In the genomic region with DNA sequence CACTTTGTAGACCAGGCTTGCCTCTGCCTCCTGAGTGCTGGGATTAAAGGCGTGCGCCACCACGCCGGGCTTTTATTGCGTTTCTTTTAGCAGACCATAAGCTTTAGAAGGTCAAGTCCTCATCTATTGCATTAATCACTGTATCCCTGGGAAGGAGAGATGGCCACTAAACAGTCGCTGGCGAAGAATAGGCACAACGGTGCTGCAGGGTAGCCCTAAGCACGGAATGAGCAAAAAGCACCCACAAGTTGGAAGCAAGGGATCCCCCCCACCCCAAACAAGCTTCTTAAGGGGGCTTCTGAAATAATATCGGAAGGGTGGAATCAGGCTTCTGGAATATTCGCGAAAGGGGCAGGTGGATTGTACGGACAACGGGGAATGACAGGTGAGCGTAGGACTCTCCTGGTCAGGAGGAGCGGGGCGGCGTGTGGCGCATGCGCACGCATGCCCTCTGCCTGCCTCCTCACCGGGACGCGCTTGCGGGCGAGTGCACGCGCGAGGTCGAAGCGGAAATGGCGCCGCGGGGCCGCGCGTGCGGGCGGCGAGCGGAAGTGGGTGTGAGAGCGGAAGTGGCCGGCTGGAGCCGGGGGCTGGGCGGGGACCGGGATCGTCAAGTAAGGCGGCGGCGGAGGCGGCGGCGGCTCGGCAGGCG, we compare ENCODE assay signal across 8 mouse cellular contexts. TPM values are rescaled to one million over a fixed set of nuclear protein-coding genes. Genes with fewer than 3 reads are reported as not detected.
DNase-seq lines count a peak whose midpoint lies in the region; ATAC-seq and TF ChIP-seq lines count a peak whose summit lies in the region.

A gene (plus strand): TSS at position 147 of the 652 bp plus-strand sequence.

- no peaks in the 10 kb centered on the region for H3K27me3 ChIP-seq in CH12.LX (replicated peaks)
- no peaks in the 10 kb centered on the region for H3K27me3 ChIP-seq in forebrain, embryonic 11.5 days (ENCODE audit: control insufficient read depth, insufficient read depth, low read length)
- H3K27me3 ChIP-seq in heart, embryonic 16.5 days (ENCODE audit: control insufficient read depth, insufficient read depth, low read length), result no peaks in the 10 kb centered on the region
- no peaks in the 10 kb centered on the region for H3K27me3 ChIP-seq in liver, embryonic 15.5 days
- no peaks in the 10 kb centered on the region for H3K27me3 ChIP-seq in neural tube, embryonic 12.5 days (replicated peaks)

- H3K4me3 ChIP-seq in CH12.LX (replicated peaks in 1 of 3; ENCODE audit: low read depth in 2 of 3, low read length in 2 of 3, poor library complexity in 1 of 3), result peak within 1 kb of the TSS; percentile 63 to 97 (median 94)
- peak within 1 kb of the TSS; percentile 85 for H3K4me3 ChIP-seq in forebrain, embryonic 11.5 days (ENCODE audit: low read depth, low read length)
- H3K4me3 ChIP-seq in heart, embryonic 16.5 days (ENCODE audit: low read length), result peak within 1 kb of the TSS; percentile 67
- H3K4me3 ChIP-seq in liver, embryonic 15.5 days (replicated peaks), result peak within 1 kb of the TSS; percentile 92
- peak within 1 kb of the TSS; percentile 93 for H3K4me3 ChIP-seq in neural tube, embryonic 12.5 days

- TF ChIP-seq RAD21 in CH12.LX (IDR thresholded peaks at IDR 0.05; ENCODE audit: low read depth, low read length), result no peak

- peaks cover 1 to 17% of the 10 kb centered on the region in 2 experiments for H3K36me3 ChIP-seq in CH12.LX (replicated peaks in 1 of 2; ENCODE audit: control insufficient read depth in 1 of 2, insufficient read depth in 1 of 2, low read length in 1 of 2)
- H3K36me3 ChIP-seq in forebrain, embryonic 11.5 days (ENCODE audit: control insufficient read depth, insufficient read depth, low read length), result no peaks in the 10 kb centered on the region
- no peaks in the 10 kb centered on the region for H3K36me3 ChIP-seq in heart, embryonic 16.5 days (ENCODE audit: control insufficient read depth, insufficient read depth)
- no peaks in the 10 kb centered on the region for H3K36me3 ChIP-seq in liver, embryonic 15.5 days (replicated peaks)
- no peaks in the 10 kb centered on the region for H3K36me3 ChIP-seq in neural tube, embryonic 12.5 days

- peak within 1 kb of the TSS; percentile 85 for H3K4me2 ChIP-seq in CH12.LX (ENCODE audit: insufficient read depth, low read depth, poor library complexity, severe bottlenecking)
- H3K4me2 ChIP-seq in forebrain, embryonic 11.5 days (ENCODE audit: low read depth, low read length, severe bottlenecking), result peak within 1 kb of the TSS; percentile 75
- peak within 1 kb of the TSS; percentile 86 for H3K4me2 ChIP-seq in heart, embryonic 16.5 days (ENCODE audit: low read depth, low read length)
- H3K4me2 ChIP-seq in liver, embryonic 15.5 days, result peak within 1 kb of the TSS; percentile 85
- H3K4me2 ChIP-seq in neural tube, embryonic 12.5 days (replicated peaks), result peak within 1 kb of the TSS; percentile 82

- H3K9ac ChIP-seq in CH12.LX (ENCODE audit: insufficient read depth, low read depth), result peak within 1 kb of the TSS; percentile 92
- H3K9ac ChIP-seq in forebrain, embryonic 11.5 days (ENCODE audit: low read length), result peak within 1 kb of the TSS; percentile 82
- H3K9ac ChIP-seq in heart, embryonic 16.5 days (ENCODE audit: low read length), result peak within 1 kb of the TSS; percentile 88
- peak within 1 kb of the TSS; percentile 93 for H3K9ac ChIP-seq in liver, embryonic 15.5 days
- peak within 1 kb of the TSS; percentile 93 for H3K9ac ChIP-seq in neural tube, embryonic 12.5 days

- H3K79me2 ChIP-seq in CH12.LX (replicated peaks; ENCODE audit: control insufficient read depth, extremely low read depth, insufficient read depth, poor library complexity, severe bottlenecking), result peaks cover 45% of the 10 kb centered on the region

- peak; percentile 93 for ATAC-seq in forebrain, embryonic 11.5 days (replicated peaks; ENCODE audit: low FRiP score)
- peak; percentile 89 for ATAC-seq in heart, embryonic 16.5 days (replicated peaks; ENCODE audit: extremely low read depth, insufficient read depth, low FRiP score)
- ATAC-seq in liver, embryonic 15.5 days (ENCODE audit: insufficient read depth), result peak; percentile 90
- peak; percentile 93 for ATAC-seq in neural tube, embryonic 12.5 days (ENCODE audit: low FRiP score, low read depth)

- peak within 1 kb of the TSS; percentile 78 for H3K27ac ChIP-seq in CH12.LX (ENCODE audit: insufficient read depth, low read depth)
- H3K27ac ChIP-seq in forebrain, embryonic 11.5 days (ENCODE audit: low read depth, low read length), result peak within 1 kb of the TSS; percentile 79
- peak within 1 kb of the TSS; percentile 93 for H3K27ac ChIP-seq in heart, embryonic 16.5 days (ENCODE audit: low read length)
- H3K27ac ChIP-seq in liver, embryonic 15.5 days (replicated peaks), result peak within 1 kb of the TSS; percentile 96
- peak within 1 kb of the TSS; percentile 70 for H3K27ac ChIP-seq in neural tube, embryonic 12.5 days

- no peak for TF ChIP-seq CTCF in CH12.LX (conservative IDR thresholded peaks at IDR 0.05 in 1 of 2, IDR thresholded peaks at IDR 0.05 in 1 of 2; ENCODE audit: low read depth in 2 of 2, low read length in 2 of 2)

- TF ChIP-seq POLR2A in CH12.LX (IDR thresholded peaks at IDR 0.05; ENCODE audit: low read depth, low read length), result peak; percentile 89

- WGBS in forebrain, embryonic 11.5 days, result under 1% methylated on average over 55 of the region's 55 CpGs
- WGBS in heart, embryonic 16.5 days, result 2% methylated on average over 54 of the region's 55 CpGs
- WGBS in liver, embryonic 15.5 days (ENCODE audit: insufficient replicate concordance), result 5% methylated on average over 46 of the region's 55 CpGs
- 2% methylated on average over 45 of the region's 55 CpGs for WGBS in neural tube, embryonic 12.5 days

- dilution Hi-C loops in CH12.LX (cut with MboI; ENCODE audit: extremely low pct_ligation_motif_present, extremely low pct_unique_long_range_greater_than_20kb, low sequenced_read_pairs), result no loop called here

- in situ Hi-C loops in CH12.LX (cut with MboI; ENCODE audit: low pct_ligation_motif_present, low pct_unique_long_range_greater_than_20kb, low sequenced_read_pairs), result no loop called here

- DNase-seq in CH12.LX (ENCODE audit: extremely low read depth), result peak; percentile 92
- DNase-seq in c-Kit-positive CD71-positive TER-119-negative erythroid progenitor cells, embryonic 14.5 days (ENCODE audit: low read depth), result peak; percentile 92
- DNase-seq in forebrain, embryonic 11.5 days (ENCODE audit: low spot score), result peak; percentile 98
- DNase-seq in kidney, postnatal 36 days, result peak; percentile 97 to 99
- DNase-seq in telencephalon, adult 2 months (ENCODE audit: low read depth, low spot score), result peak; percentile 90

- no peaks in the 10 kb centered on the region for H3K9me3 ChIP-seq in CH12.LX (replicated peaks; ENCODE audit: low read length)
- H3K9me3 ChIP-seq in forebrain, embryonic 11.5 days (ENCODE audit: control insufficient read depth, low read length), result no peaks in the 10 kb centered on the region
- H3K9me3 ChIP-seq in heart, embryonic 16.5 days (replicated peaks; ENCODE audit: control insufficient read depth, low read length), result no peaks in the 10 kb centered on the region
- H3K9me3 ChIP-seq in liver, embryonic 15.5 days (replicated peaks), result no peaks in the 10 kb centered on the region
- H3K9me3 ChIP-seq in neural tube, embryonic 12.5 days, result no peaks in the 10 kb centered on the region

- H3K4me1 ChIP-seq in CH12.LX (ENCODE audit: control insufficient read depth in 1 of 2, insufficient read depth in 2 of 2), result peaks cover 4 to 19% of the 10 kb centered on the region in 2 experiments; a peak in 3 of 4 replicates
- 0 out of 2 replicates have a peak, but pooled peaks cover 7% of the 10 kb centered on the region for H3K4me1 ChIP-seq in forebrain, embryonic 11.5 days (replicated peaks; ENCODE audit: control insufficient read depth, insufficient read depth, low read length)
- H3K4me1 ChIP-seq in heart, embryonic 16.5 days (ENCODE audit: control insufficient read depth, insufficient read depth, low read length), result peaks cover 33% of the 10 kb centered on the region
- peaks cover 57% of the 10 kb centered on the region for H3K4me1 ChIP-seq in liver, embryonic 15.5 days (replicated peaks)
- peaks cover 32% of the 10 kb centered on the region for H3K4me1 ChIP-seq in neural tube, embryonic 12.5 days

- TF ChIP-seq EP300 in CH12.LX (IDR thresholded peaks at IDR 0.05; ENCODE audit: low read length), result no peak

TF ChIP-seq in CH12.LX, 34 proteins besides CTCF, POLR2A, EP300 and RAD21 (continues in another document):
- peak; percentile 45; the same call in 1 of the 2 replicates for TF ChIP-seq MEF2A (IDR thresholded peaks at IDR 0.05; ENCODE audit: borderline replicate concordance, low read depth, low read length)
- TF ChIP-seq MAX (IDR thresholded peaks at IDR 0.05; ENCODE audit: low read length), result 0 out of 2 replicates have a peak, but pooled peaks have one; percentile 29
- no peak for TF ChIP-seq ZNF384 (IDR thresholded peaks at IDR 0.05; ENCODE audit: low read depth, low read length)
- TF ChIP-seq JUN (IDR thresholded peaks at IDR 0.05; ENCODE audit: insufficient read depth, low read depth, low read length), result no peak
- peak; percentile 96 for TF ChIP-seq ELF1 (IDR thresholded peaks at IDR 0.05; ENCODE audit: low read depth, low read length)
- TF ChIP-seq UBTF (IDR thresholded peaks at IDR 0.05; ENCODE audit: low read depth, low read length), result no peak
- peak; percentile 94 for TF ChIP-seq NELFE (IDR thresholded peaks at IDR 0.05; ENCODE audit: low read depth, low read length)
- TF ChIP-seq IRF4 (IDR thresholded peaks at IDR 0.05; ENCODE audit: low read depth, low read length), result peak; percentile 55; the same call in 1 of the 2 replicates
- TF ChIP-seq TCF12 (IDR thresholded peaks at IDR 0.05; ENCODE audit: low read depth, low read length), result peak; percentile 91
- TF ChIP-seq MYC (IDR thresholded peaks at IDR 0.05; ENCODE audit: low read depth, low read length), result peak; percentile 35; the same call in 1 of the 2 replicates
- TF ChIP-seq HCFC1 (IDR thresholded peaks at IDR 0.05; ENCODE audit: low read depth, low read length), result peak; percentile 75
- TF ChIP-seq BHLHE40 (IDR thresholded peaks at IDR 0.05; ENCODE audit: low read depth, low read length), result peak; percentile 65
- TF ChIP-seq MXI1 (IDR thresholded peaks at IDR 0.05; ENCODE audit: low read depth, low read length), result no peak
- peak; percentile 86 for TF ChIP-seq ZMIZ1 (IDR thresholded peaks at IDR 0.05; ENCODE audit: low read depth, low read length)
- TF ChIP-seq NRF1 (IDR thresholded peaks at IDR 0.05; ENCODE audit: low read depth, low read length), result peak; percentile 99
- no peak for TF ChIP-seq POLR2AphosphoS2 (IDR thresholded peaks at IDR 0.05; ENCODE audit: low read depth, low read length)

RNA-seq across cellular contexts. Expression of the gene that starts here (rescaled TPM):
- 218 and 234 TPM in 2 replicates for total RNA-seq in CH12.LX (2012; rRNA removed)
- total RNA-seq in CH12.LX (2014; rRNA removed), result 455 and 462 TPM in 2 replicates
- 504 and 522 TPM in 2 replicates for polyA plus RNA-seq in CH12.LX (2012; ENCODE audit: insufficient read length, low read depth)
- 303 and 310 TPM in 2 replicates for polyA plus RNA-seq in forebrain, embryonic 11.5 days (2014; fragmentation: Nextera tagmentation; extraction: Ambion mirVana)
- polyA plus RNA-seq in heart, embryonic 16.5 days (2015; fragmentation: Nextera tagmentation; extraction: Ambion mirVana), result 415 and 472 TPM in 2 replicates
- polyA plus RNA-seq in liver, embryonic 15.5 days (2015; fragmentation: Nextera tagmentation; extraction: Ambion mirVana), result 176 and 191 TPM in 2 replicates
- polyA plus RNA-seq in neural tube, embryonic 12.5 days (2016; fragmentation: Nextera tagmentation; extraction: Ambion mirVana), result 374 and 394 TPM in 2 replicates

Comparison
In these comparisons a context has a peak if more than half of its experiments do, and no peak if none do; other contexts are left out.
1. Peak in every context shown above with its lines: DNase-seq, ATAC-seq, H3K4me3 ChIP-seq and H3K27ac ChIP-seq.